Mouse (Mus musculus): ENCODE measurements around the gene Aktip.

The Aktip gene

DNA sequence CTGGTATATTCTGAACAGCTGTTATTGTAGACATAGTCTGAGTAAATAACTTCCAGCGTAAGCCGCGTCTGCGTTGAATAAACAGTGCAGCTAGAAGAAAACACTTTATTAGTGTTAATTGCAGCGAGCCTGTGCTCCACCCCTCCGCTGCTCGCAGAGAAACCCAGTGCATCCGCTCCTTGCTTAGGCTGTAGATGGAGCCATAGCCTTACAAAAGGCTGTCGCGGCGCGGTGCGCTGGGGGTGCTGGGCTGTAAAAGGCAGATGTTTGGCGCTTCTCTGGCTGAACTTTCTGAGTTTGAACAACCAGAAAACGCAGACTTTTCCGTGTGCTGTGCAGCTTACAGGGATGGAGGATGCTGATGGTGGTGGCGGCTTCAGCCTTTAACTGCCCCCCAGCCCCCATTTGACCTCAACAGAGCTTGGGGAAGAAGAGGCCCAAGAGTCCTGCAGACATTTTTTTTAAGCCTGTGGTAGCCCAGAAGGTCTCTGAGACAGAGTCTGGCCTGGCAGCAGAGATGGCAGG, 8.9 kb downstream of the Aktip start:
- DNase-seq (ENCODE audit: low spot score in 2 of 2): peak; percentile 40 to 47

DNA sequence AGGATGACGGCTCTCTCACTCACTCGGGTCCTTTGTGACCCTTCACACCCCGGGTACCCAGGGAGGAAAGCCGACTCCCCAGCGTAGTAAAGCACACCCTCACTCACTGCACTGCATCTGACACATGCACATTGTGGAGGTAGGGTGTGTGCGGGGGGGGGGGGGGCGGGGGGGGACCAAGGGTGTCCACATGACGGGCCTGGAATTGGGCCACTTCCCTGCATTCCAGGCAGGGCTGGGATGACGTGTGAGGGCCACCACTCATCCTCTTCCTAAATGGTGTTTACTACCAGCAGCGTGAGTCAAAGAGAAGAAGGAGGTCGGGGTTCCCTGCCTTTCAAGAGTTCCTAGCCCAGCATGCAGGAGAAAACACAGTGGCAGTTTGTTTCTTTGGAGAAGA, 11.6 kb downstream of the Aktip start:
- DNase-seq (ENCODE audit: low spot score in 2 of 2): no peak

DNA sequence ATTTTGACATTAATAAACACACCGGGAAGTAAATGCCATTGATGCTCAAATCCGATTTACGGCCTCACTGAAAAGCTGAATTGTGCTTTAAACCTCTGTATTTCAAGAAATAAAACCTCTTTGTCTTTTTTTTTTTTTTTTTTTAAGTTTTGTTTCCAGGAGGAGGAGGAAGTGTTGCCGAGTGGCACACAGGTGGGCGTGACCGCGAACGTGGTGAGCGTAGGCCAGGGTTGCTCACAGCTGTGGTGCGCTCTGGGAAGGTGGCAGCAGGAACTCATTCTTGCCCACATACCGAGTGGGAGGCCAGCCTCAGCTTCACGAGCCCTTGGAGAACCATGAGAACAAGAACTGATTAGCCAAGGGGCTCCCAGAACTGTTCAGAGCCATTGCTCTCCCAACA, 13.4 kb downstream of the Aktip start:
- DNase-seq (ENCODE audit: low spot score in 2 of 2): no peak

DNA sequence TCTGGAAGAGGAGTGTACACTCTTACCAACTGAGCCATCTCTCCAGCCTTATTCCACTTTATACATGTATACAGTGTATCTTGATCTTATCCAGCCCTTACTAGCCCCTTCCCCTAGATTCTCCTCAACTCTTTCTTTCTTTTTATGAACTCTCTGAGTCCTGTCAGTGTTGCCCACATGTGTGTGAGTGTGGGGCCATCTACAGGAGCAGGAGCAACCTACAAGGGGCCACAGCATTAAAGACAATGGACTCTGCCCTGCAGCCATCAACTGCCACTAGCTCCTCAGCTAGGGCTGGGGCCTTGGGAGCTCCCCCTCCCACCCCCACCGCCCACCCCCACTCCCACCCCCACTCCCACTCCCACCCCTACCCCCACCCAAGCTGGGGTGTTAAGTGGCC, 22.1 kb downstream of the Aktip start:
- DNase-seq (ENCODE audit: low spot score in 2 of 2): no peak

- no peak for DNase-seq (ENCODE audit: low spot score in 2 of 2)
Observed at GRCm38 (mm10) chr8:91176176-91176575, 23.6 kb downstream of the Aktip start.

DNA sequence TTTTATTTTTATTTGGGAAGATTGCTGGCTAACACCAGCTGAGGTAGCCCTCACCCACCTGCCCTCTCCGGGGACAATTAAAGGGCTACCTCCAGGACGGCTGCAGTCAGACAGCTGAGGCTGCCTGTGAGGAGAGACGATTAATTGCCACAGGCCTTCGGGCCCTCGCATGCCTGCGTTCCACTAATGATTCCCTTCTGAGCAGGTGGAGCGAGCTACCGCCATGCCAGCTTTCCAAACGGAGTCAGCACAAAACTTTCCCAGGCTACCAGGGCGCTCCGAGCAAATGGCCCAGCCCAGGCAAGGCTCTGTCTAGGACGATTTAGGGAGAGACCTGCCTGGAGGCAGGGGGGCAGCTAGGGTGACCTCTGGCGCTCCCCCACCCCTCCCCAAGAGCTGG, 28.2 kb downstream of the Aktip start:
- DNase-seq (ENCODE audit: low spot score in 2 of 2): no peak

DNA sequence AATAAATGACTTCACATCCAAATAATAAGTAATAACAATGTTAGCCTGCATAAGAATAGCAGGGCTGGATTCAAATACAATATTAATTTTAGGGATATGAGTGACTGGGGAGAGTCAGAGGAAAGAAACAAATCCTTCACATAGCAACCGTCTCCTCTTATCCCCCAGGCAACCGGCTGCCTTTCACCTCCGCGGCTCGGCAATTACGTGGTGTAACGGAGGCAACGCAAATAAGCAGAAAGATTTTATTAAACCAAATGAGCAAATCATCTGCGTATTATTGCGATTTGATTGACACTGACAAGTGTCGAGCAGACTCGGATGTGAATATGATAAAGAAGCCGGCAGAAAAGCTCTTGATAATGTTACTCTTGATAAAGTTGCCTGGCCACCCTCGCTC, 28.9 kb downstream of the Aktip start:
- no peak for DNase-seq (ENCODE audit: low spot score in 2 of 2)

DNA sequence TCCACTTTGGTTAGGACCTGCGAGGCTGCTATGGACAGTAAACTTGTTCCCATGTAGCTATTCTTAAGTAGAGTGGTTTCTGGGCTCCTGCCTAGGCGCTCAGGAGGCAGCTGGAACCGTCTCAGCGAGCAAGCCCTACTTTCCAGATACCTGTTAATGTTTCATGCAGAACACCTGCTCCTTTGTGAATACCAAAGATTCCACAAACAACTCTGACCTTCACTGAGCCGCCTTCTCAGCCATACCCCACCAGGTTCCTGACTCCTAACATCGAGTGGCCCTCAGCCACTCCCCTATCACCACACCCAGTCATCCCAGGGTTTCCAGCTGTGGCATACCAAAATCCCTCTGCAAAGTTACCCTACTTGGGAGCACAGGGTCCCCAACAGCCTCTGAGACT, 29.6 kb downstream of the Aktip start:
- no peak for DNase-seq (ENCODE audit: low spot score in 2 of 2)

DNA sequence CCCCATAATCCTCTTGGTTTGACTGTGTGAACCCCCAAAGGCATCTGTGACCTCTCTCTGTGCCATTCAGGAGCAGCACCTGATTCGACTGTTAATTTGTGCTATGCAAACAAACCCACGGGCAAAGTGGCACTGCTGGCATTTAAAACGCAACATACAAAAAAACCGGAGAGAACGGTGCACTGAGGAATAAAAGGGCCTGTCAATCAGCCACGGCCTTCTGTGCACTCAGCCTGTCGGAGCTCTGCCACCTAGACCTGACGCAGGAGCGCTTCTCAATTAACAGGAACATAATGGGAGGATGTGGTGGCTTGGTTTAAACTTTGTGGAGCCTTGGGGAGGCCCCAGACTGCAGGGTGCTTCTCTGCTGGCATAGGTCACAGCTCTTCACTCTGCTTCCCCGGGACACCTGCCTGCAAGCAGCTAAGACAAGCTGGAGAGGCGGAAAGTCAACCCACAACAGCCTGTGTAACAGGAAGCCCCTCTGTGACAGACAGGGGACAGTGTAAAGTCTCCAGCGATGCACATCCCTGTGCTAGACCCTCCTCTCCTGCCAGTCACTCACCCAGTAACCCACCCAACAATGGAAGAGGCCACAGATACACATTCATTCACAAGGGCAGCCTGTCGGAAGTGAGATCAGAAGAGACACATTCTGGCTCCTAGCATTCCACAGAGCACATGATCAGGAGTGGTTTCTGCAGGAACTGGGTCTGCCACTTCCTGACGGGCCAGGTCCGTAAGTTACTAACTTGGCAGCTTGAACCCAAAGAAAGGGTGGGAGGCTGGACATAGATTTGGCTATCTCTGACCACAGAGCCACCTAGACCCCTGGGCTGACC, 39.6 kb downstream of the Aktip start:
- DNase-seq (ENCODE audit: low spot score in 2 of 2): no peak

DNA sequence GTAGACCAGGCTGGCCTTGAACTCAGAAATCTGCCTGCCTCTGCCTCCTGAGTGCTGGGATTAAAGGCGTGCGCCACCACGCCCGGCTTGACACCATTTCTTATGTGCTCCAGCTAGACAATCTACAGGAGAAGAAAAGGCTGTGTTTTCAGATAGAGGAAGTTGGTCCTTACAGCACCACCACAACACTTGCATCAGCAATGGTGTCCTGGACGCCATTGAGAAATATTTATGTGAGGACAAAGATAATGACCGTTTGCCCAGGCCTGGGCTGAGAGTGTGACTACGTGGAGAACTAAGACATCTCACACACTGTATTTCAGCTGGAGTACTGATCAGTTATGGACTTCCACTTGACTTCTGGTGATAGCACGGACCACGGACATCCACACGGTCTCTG, 41.2 kb downstream of the Aktip start:
- DNase-seq (ENCODE audit: low spot score in 2 of 2): no peak

DNA sequence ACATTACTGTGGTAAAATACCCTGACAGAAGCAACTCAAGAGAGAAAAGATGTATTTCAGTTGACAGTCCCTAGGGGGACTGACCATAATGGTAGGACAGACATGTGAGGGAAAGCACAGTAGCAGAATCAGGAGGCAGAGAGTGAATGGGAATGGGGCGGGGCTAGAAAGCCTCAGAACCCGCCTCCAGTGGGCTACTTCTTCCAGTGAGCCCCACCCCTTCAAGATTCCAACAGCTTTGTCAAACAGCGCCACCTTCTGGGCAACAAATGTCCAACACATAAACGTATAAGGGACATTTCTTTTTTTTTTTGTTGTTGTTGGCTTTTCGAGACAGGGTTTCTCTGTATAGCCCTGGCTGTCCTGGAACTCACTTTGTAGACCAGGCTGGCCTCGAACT, 45.2 kb downstream of the Aktip start:
- DNase-seq (ENCODE audit: low spot score in 2 of 2): no peak

- no peak for DNase-seq (ENCODE audit: low spot score in 2 of 2)
Observed at GRCm38 (mm10) chr8:91153831-91154230, 45.9 kb downstream of the Aktip start.

DNA sequence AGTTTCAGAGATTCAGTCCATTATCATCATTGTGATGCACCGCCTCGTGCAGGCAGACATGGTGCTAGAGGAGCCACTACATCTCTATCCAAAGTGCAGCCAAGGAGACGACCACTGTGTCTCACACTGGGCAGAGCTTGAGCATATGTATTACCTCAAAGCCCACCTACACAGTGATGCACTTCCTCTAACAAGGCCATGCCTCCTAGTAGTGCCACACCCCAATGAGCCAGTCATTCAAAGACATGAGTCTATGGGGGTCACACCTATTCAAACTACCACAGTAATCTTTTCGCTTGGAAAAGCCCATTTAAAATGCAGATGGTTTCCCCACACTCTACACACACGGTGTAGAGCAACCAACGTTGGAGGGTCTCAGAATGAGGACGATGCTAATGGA, 48.2 kb downstream of the Aktip start:
- no peak for DNase-seq (ENCODE audit: low spot score in 2 of 2)

DNA sequence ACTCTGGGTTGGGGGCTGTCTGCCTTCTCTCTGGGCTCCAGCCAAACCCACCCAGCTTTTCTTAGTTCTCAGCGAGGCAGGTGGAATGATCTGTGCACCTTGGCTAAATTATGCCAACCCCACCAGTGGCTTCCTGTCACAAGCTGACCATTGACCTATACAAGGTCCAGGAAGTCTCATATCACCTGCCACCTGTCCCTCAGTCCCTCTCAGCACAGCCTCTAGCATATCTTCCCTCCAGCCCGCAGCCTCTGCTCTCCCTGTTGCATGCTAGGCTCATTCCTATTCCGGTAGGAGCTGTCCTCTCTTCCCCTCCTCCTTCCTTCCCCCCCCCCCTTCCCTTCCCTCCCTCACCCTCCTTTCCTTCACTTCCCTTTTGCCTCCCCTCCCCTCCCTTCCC, 50.5 kb downstream of the Aktip start:
- DNase-seq (ENCODE audit: low spot score in 2 of 2): no peak

- DNase-seq (ENCODE audit: low spot score in 2 of 2): no peak
Observed at GRCm38 (mm10) chr8:91148643-91149178, 51.1 kb downstream of the Aktip start.

DNA sequence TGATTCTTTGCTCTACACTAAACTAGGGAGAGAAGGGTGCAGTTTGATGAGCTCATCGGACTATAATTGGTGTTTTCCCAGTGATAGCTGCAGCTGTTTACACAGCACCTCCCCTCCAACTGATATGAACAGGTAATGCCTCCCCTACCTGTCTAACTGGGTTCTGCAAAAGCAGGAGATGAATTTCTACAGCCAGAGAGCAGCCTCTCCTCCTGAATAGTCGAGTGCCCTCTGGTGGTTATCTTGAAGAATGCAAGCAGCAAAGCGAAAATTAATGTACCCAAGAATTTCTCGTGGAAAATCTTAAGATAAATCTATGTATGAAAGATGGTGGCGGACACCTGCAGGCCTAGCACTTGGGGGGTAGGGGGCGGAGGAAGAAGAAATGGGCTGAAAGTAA, 52.1 kb downstream of the Aktip start:
- DNase-seq (ENCODE audit: low spot score in 2 of 2): peak in 1 of 2 experiments; percentile 48

DNA sequence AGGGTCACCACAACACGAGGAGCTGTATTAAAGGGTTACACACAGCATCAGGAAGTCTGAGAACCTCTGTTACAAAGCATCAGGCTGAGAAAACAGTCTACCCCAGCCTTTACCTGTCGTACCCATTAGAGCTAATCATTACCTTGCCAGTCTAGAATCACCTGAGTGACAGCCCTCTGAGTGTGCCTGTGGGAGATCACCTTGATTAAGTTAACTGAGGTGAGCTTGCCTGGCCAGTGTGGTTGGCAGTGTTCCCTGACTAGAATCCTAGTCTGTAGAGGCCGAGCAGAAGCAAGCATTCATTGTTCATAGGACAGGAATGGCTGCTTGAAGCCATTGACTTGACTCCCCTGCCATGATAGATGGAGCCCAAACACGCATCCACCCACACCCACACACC, 58.9 kb downstream of the Aktip start:
- no peak for DNase-seq (ENCODE audit: low spot score in 2 of 2)

DNA sequence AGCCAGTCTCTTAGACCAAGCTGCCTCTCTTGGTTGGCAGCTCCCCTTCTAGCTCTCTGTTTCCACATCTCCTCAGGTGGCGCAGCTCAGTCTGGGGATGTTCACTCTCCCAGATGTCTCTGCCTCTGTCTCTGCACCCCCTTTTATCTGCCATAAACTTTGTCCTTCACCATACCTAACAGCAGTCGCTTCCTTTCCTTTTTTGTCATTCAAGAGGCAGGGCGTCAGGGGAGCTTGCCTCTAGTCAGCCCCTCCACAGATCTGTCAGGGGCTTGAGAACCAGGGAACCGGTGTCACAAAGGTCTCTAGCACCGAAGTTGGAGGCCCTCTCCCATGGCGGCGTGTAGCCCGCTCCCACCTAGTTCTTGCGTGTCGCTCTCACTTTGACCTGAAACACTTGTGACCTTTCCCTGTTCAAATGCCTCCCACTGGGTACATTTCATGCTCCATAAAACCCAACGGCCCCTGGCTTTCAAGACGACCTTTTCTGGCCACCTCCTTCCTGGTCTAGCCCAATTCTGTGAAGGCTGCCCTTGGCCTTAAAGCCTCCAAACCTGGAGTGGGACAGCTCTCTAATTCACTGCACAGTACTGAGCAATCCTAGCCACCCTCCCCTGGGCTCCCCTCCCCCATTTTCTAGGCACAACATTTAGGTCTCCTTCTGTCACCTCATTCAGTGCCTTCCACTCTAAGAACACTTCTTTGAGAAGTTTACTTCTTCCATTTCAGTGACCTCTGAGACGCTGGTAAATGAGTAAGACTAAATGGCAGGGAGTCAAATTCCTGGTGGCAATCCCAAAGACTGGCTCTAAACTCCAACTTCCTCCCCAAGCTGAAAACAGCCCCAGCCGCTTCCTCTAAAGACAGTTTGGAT, 64.2 kb downstream of the Aktip start:
- no peak for DNase-seq (ENCODE audit: low spot score in 2 of 2)

DNA sequence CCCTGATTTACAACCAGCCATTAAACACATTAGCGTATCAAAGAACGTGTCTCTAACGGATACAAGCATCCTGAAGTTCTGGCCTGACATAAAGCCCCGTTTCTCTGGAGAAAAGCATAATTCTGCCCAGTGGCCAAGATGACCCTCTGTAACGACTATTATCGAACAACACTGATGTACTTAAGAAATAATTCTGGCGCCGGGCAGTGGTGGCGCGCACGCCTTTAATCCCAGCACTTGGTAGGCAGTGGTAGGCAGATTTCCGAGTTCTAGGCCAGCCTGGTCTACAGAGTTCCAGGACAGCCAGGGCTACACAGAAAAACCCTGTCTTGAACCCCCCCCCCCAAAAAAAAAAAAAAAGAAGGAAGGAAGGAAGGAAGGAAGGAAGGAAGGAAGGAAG, 65.1 kb downstream of the Aktip start:
- DNase-seq (ENCODE audit: low spot score in 2 of 2): no peak

DNA sequence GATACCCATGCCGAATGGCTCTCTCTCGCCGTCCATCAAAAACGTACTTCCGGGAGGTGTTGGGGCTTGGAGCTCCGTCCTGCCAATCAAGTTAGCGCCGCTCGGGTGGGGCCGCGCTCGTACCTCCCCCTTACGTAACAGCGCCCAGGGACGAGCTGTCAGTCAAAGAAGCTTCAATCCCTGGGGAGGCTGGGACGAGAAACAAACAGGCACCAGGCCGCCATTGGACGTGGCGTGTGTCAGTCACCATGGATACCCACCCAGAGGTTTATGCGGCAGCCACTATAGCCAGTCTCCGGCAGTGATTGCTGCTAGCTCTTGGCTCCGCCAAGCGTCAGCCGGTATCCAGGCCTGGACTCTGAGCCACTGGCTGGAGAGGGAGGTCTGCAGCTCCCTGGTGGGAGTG, 65.7 kb downstream of the Aktip start:
- DNase-seq (ENCODE audit: low spot score in 2 of 2): peak; percentile 95 to 99

GRCm38 (mm10) chr8:91133441-91134069, 66.2 kb downstream of the Aktip start:
- DNase-seq (ENCODE audit: low spot score in 2 of 2): no peak

DNA sequence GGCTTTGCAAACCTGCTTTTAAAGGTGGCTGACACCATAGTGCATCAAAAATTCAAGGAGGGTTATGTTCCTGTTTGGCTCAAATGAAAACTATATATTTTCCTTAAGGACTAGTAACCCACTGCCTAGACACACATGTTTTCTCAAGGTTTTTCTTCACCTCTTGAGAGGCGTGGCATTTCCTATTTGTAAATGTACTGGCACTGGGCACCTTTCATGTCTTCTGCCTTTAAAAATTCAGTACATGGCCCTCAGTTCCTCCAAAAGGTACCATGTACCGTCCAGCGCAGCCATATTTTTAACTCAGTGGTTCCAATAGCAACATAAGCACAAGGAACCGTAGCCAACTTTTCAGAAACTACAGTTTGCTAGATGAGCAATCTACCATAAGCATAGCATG, 67.0 kb downstream of the Aktip start:
- DNase-seq (ENCODE audit: low spot score in 2 of 2): no peak
